Mouse (Mus musculus) c-Kit-positive CD71-negative TER-119-negative erythroid progenitor cells, embryonic 14.5 days (primary cell): ENCODE results near the gene Efcc1.

Experiments used
- DNase-seq: peaks from one replicate; pipeline ENCODE4 v3.0.0-alpha.2; 2013; ENCODE audit warnings: low read depth

Efcc1 gene

GRCm38 (mm10) chr6:87730591-87731462, at the start of gene Efcc1:
Gene Efcc1, plus strand, starts transcription at chr6:87730869.
- no peak for DNase-seq

- no peak for DNase-seq
Observed at GRCm38 (mm10) chr6:87695947-87696346, 34.7 kb upstream of the Efcc1 start.

- no peak for DNase-seq
Observed at GRCm38 (mm10) chr6:87696544-87696943, 34.1 kb upstream of the Efcc1 start.

- peak; percentile 39 for DNase-seq
Observed at GRCm38 (mm10) chr6:87706246-87706645, 24.4 kb upstream of the Efcc1 start.

DNA sequence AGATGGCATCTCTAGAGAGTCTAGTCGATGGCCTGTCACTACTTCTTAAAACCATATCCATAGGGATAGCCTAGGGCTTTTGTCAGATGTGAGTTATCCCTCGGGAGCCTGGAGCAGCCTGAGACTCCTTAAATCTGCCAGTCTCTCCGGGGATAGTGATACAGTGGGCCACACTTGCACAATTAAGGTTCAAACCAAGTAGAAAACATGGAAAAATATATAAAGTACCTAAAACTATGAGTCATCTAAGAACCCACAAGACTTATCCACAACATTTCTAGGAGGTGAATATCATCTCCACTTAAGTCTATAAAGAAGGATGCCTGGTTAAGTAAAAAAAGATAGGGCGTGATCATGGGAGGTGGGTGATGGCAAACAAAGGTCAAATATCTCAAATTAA, 18.4 kb upstream of the Efcc1 start:
- DNase-seq, result no peak

DNA sequence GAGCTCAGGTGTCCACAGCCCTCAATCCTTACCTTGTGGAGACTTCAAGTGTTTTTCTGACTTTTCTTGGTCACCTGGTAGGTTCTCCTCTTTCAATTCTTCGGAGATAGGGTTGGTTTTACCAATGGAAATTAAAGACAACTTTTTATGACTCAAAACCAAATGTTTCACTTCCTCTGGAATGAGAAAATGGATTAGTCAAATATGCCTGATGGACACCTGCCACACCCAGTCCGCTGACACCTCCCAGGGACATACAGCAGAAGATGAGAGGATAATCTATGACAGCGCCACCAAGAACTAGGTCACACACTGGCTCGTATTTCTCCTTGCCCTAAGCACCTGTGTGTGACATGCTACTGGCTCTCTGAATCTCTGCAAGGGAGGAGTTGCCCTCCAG, 16.6 kb upstream of the Efcc1 start:
- DNase-seq, result no peak

DNA sequence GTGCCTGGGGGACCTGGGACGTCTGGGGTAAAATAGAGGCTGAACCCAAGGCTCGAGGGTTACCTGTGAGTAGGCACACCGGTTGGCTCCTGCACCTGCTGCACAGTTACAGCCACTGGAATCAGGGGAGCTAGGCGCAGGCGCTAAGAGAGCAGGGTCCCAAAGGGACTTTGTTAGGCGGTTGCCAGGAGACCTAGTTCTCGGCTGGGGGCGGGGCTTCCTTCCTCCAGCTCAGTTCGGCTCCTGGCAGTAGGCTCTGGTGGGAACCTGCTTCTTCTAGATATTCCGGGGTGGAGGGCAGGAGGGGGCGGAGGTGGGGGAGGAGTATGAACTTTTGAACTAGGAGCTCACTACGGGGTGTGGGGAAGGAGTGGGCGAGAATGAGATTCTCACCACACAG, 8.0 kb upstream of the Efcc1 start:
- DNase-seq, result no peak

DNA sequence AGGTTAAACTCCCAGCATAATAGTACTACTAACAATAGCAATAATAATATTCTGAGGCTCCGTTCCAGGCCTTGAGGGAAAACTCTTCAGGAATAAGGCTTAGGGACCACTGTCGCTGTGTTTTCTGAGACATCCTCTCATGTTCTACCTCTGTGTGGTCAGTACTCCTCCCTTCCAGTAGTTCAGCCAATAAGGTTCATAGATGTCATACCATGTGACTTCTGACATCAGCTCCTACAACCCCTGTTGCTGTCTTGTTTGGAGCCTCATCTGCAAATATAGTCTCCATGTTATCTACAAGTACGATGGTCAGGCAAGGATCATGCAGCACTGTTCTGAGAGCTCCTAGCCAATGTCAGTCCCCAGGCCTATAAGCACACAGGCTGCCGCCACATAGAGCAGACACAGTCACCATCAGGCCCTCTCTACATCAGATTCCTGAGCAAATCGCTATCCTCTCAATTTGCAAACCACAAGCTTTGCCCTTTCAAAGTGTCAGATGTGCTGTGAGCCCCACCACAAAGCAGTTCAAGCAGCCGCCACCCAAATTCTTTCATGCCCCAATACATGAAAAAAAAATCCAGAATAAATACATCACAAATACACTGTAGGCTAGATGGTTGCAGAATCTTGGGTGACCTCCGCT, 5.3 kb upstream of the Efcc1 start:
- DNase-seq, result no peak

- no peak for DNase-seq
Observed at GRCm38 (mm10) chr6:87728102-87728501, 2.6 kb upstream of the Efcc1 start.

- no peak for DNase-seq
Observed at GRCm38 (mm10) chr6:87730141-87730540, 528 bp upstream of the Efcc1 start.

- DNase-seq, result no peak
Observed at GRCm38 (mm10) chr6:87731463-87732095, 910 bp downstream of the Efcc1 start.

DNA sequence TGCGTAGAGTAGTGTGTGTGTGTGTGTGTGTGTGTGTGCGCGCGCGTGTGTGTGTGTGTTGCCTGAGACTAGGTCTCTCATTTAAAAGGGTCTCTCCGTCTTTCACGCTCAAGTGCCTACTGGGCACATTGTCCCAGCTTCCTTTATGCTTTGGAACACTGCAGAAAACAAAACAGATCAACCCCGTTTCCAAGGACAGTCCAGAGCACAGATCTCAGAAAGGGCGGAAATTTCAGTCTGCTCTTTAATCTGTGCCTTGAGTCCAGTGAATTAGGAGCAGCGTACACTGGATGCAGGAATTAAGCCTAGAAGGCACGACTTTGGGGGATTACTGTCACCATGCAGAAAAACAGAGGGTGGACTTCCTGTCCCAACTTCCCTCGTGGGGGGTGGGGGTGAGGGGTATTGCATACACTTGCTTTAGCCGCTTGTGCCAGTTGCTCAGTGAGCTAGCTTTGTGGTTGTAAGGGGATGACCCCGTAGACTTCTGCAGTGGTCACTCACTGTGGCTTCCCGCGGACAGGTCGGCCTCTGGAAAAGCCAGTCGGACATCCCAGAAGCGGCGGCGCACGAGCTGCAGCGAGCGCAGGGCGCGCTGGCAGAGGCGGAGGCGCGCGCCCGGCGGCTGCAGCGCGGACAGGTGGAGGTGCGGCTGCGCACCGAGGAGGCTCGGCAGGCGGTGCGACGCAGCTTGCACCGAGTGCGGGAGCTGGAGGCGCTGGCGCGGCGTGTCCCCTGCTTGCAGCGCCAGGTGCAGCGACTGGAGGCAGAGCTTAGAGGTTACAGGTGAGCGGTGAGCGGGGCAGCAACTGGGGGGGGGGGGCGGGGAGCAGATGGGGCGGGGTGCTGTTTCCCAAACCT, 1.7 kb downstream of the Efcc1 start:
- no peak for DNase-seq

DNA sequence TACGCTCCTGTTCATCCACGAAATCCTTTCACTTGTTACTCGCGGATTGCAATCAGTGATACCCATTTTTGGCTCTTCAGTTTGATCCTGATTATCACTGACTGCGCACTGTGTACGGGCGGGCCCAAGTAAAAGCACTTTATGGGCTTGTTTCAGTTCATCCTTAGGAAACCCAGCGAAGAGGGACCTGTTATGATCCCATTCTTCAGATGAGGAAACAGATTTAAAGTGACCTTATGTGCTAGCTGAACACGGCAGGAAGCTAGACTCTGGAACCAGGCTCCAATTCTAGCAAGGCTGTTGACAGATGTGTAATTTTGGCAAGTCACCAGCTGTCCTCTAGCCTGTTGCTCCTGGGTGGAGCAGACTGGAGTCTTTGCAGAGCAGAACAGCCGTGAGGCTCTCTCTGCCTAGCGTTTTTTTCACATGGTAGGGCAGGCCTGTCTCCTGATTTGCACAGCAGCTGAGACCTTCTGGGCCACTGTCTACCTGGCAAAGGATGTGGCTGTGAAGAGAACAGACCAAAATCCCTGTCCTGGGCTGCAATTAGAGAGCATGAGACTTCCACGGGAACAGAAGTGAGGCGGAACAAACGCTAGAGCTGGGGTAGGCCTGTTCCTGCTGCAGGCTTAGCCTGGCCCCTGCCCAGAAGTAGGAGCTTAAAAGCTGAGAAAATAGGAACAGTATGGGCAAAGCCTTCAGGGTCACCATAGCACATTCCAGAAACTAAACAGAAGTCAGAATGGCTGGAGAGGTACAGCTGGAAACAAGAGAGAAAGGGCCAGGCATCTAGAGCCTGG, 2.7 kb downstream of the Efcc1 start:
- DNase-seq, result no peak

DNA sequence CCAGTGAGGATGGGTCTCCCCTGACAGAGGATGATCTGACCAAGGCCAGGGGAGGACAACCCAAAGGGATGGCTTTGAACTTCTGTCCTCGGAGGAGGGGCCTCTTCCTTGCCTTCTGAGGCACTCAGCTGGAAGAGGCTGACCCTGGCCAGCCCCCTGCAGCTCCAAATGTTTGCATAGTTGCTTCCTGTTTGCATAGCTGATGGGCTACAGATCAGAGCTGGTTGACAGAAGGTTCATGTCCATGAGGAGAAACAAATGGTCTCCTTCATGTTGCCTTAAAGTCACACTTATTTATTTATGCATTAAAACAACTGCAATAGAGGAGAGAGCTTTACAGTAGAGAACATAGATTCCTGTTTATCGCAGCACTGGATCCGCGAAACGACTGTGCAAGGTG, 3.5 kb downstream of the Efcc1 start:
- DNase-seq, result no peak

DNA sequence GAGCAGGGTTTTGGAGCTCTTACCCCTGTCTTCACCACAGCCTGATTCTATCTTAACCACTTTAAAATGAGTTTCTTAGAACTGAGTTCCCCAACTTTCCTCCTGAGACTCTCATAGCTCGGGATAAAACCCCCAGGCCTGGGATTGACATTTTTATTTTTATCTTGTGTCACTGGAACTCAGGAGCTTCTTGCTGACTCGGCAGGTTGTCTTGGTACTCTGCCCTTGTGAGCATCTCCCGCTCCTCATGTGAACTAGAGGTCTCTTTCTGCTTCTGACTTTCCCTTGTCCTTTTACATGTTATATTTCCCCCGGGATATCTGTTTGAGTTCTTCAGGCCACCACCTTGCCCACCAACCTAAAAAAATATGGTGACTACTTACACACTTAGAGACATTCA, 6.3 kb downstream of the Efcc1 start:
- no peak for DNase-seq

DNA sequence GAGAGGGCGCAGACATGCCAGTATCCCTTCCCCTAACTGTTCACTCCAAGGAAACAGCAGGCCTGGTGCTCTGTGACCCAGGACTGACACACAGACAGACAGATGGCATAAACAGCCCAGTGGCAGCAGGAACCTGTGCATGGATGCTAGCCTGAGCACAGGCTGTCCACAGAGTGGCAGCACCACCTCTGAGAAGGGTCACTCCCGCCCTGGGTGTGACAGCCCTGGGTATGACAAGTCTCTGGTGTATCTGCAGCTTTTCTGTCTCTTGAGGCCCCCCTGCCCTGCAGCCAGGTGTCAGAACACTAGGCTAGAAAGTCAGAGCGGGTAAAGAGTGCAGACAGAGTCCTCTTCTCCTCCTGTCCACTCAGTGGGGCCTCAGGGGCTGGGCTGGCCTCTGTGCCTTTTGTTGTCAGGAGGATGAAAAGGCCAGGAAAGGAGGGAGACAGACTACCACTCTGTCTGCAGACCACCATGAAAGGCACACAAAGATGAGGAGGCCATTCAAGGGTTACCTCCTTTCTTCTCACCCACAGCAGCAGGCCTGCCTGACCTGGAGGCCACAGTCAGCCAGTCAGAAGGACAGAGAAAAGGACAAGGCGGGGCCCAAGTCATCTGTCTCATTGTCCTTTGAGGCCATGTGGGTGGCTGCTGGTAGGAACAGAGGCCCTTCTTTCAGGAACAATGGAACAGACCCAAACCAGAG, 7.4 kb downstream of the Efcc1 start:
- DNase-seq, result no peak

DNA sequence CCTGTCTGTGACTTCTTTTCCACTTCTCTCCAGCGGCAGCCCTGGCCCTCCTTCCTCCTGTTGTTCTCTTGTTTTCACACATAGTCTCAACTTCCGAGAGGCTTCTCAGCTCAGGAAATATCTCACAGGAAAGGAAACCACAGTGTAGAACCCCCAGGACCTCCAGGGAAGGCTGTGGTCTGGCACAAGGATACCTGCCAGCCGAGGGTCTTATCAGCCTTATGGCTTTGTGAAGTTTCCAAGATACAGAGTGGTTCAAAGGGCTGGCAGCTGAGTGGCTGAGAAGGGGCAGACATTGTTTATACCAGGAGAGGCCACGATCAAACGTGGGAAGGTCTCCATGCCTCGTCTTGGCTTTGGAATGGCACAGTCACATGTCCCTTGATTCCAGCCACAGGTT, 9.2 kb downstream of the Efcc1 start:
- DNase-seq, result no peak

GRCm38 (mm10) chr6:87740496-87740895, 9.8 kb downstream of the Efcc1 start:
- DNase-seq, result no peak

GRCm38 (mm10) chr6:87741978-87742377, 11.3 kb downstream of the Efcc1 start:
- DNase-seq, result no peak

GRCm38 (mm10) chr6:87742804-87743203, 12.1 kb downstream of the Efcc1 start:
- no peak for DNase-seq

DNA sequence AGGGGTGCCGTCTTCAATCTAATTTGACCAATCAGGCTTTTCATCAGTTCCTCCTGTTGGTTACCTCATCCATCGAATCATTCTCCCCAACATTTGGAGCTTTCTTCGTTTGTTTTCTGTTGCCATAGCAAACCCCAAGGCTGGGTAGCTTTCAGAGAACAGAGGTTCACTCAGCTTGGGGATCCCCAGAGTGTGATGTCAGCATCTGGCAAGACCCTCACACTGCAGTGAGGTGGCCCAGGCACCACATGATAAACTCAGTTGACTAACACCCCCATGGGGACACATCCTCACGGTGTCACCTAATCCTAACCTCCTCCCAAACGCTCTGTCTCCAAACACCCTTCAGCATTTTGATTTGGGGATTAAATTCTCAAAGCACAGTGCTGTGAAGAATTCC, 12.6 kb downstream of the Efcc1 start:
- no peak for DNase-seq
